Mouse (Mus musculus): ENCODE data around the gene Nav3. TPM values are rescaled to one million over a fixed set of nuclear protein-coding genes. Genes with fewer than 3 reads are reported as not detected.

Nav3 gene
- polyA plus RNA-seq, 1 experiment from 2014 or later: 17.6 TPM

GRCm38 (mm10) chr10:109796981-109797380 lies 659.0 kb downstream of the Nav3 start:
- no peak overlapping the region for H3K9ac ChIP-seq (ENCODE audit: low read length)
- ATAC-seq: no peak
- H3K36me3 ChIP-seq (ENCODE audit: control insufficient read depth, insufficient read depth, low read length): no peaks in the 10 kb centered on the region
- no peaks in the 10 kb centered on the region for H3K9me3 ChIP-seq (replicated peaks; ENCODE audit: control insufficient read depth, low read length)
- no peaks in the 10 kb centered on the region for H3K4me1 ChIP-seq (ENCODE audit: control insufficient read depth, insufficient read depth, low read length)
- H3K4me3 ChIP-seq (ENCODE audit: low read depth, low read length): no peak overlapping the region
- peak; percentile 45 for DNase-seq (ENCODE audit: low spot score)
- WGBS: 64% methylated on average over 3 of the region's 3 CpGs
- no peak overlapping the region for H3K4me2 ChIP-seq (ENCODE audit: low read length)
- H3K27me3 ChIP-seq (replicated peaks; ENCODE audit: control insufficient read depth, insufficient read depth, low read length): no peaks in the 10 kb centered on the region
- H3K27ac ChIP-seq (ENCODE audit: low read depth, low read length): peak overlapping the region; percentile 49; the same call in 1 of the 2 replicates

- DNase-seq (ENCODE audit: low spot score) (no peak), ATAC-seq (no peak)
- Histone ChIP-seq H3K4me1 (ENCODE audit: control insufficient read depth, insufficient read depth, low read length) (no peaks in the 10 kb centered on the region), H3K9me3 (replicated peaks; ENCODE audit: control insufficient read depth, low read length) (no peaks in the 10 kb centered on the region), H3K4me3 (ENCODE audit: low read depth, low read length) (no peak overlapping the region), H3K27me3 (replicated peaks; ENCODE audit: control insufficient read depth, insufficient read depth, low read length) (no peaks in the 10 kb centered on the region), H3K27ac (ENCODE audit: low read depth, low read length) (no peak overlapping the region), H3K9ac (ENCODE audit: low read length) (no peak overlapping the region), H3K4me2 (ENCODE audit: low read length) (no peak overlapping the region), H3K36me3 (ENCODE audit: control insufficient read depth, insufficient read depth, low read length) (no peaks in the 10 kb centered on the region)
- 56% methylated on average over 4 of the region's 4 CpGs for WGBS
These were observed 662.5 kb downstream of the Nav3 start for GRCm38 (mm10) chr10:109793491-109793890.

- no peak for DNase-seq (ENCODE audit: low spot score)
- Histone ChIP-seq H3K36me3 (ENCODE audit: control insufficient read depth, insufficient read depth, low read length) (no peaks in the 10 kb centered on the region), H3K4me2 (ENCODE audit: low read length) (no peak overlapping the region), H3K9me3 (replicated peaks; ENCODE audit: control insufficient read depth, low read length) (no peaks in the 10 kb centered on the region), H3K9ac (ENCODE audit: low read length) (no peak overlapping the region), H3K27me3 (replicated peaks; ENCODE audit: control insufficient read depth, insufficient read depth, low read length) (no peaks in the 10 kb centered on the region), H3K4me3 (ENCODE audit: low read depth, low read length) (no peak overlapping the region), H3K27ac (ENCODE audit: low read depth, low read length) (no peak overlapping the region), H3K4me1 (ENCODE audit: control insufficient read depth, insufficient read depth, low read length) (no peaks in the 10 kb centered on the region)
- WGBS: 63% methylated on average over 2 of the region's 2 CpGs
- ATAC-seq: no peak; the same call in 1 of the 2 replicates
These were observed 667.3 kb downstream of the Nav3 start for GRCm38 (mm10) chr10:109788728-109789127.

- WGBS: 92% methylated on average over 4 of the region's 4 CpGs
- Histone ChIP-seq H3K9ac (ENCODE audit: low read length) (no peak overlapping the region), H3K27me3 (replicated peaks; ENCODE audit: control insufficient read depth, insufficient read depth, low read length) (no peaks in the 10 kb centered on the region), H3K4me1 (ENCODE audit: control insufficient read depth, insufficient read depth, low read length) (no peaks in the 10 kb centered on the region), H3K36me3 (ENCODE audit: control insufficient read depth, insufficient read depth, low read length) (no peaks in the 10 kb centered on the region), H3K4me3 (ENCODE audit: low read depth, low read length) (no peak overlapping the region), H3K4me2 (ENCODE audit: low read length) (no peak overlapping the region), H3K9me3 (replicated peaks; ENCODE audit: control insufficient read depth, low read length) (no peaks in the 10 kb centered on the region), H3K27ac (ENCODE audit: low read depth, low read length) (no peak overlapping the region)
- DNase-seq (ENCODE audit: low spot score) (no peak), ATAC-seq (no peak)
These were observed 676.9 kb downstream of the Nav3 start for GRCm38 (mm10) chr10:109779109-109779508.

- DNase-seq (ENCODE audit: low spot score) (no peak), ATAC-seq (no peak)
- Histone ChIP-seq H3K9ac (ENCODE audit: low read length) (no peak overlapping the region), H3K27me3 (replicated peaks; ENCODE audit: control insufficient read depth, insufficient read depth, low read length) (no peaks in the 10 kb centered on the region), H3K4me3 (ENCODE audit: low read depth, low read length) (no peak overlapping the region), H3K9me3 (replicated peaks; ENCODE audit: control insufficient read depth, low read length) (no peaks in the 10 kb centered on the region), H3K4me1 (ENCODE audit: control insufficient read depth, insufficient read depth, low read length) (no peaks in the 10 kb centered on the region), H3K36me3 (ENCODE audit: control insufficient read depth, insufficient read depth, low read length) (no peaks in the 10 kb centered on the region), H3K27ac (ENCODE audit: low read depth, low read length) (no peak overlapping the region), H3K4me2 (ENCODE audit: low read length) (no peak overlapping the region)
- 92% methylated on average over 8 of the region's 8 CpGs for WGBS
These were observed 686.9 kb downstream of the Nav3 start for GRCm38 (mm10) chr10:109769092-109769491.

GRCm38 (mm10) chr10:109765650-109766049 lies 690.4 kb downstream of the Nav3 start:
- Histone ChIP-seq H3K4me2 (ENCODE audit: low read length) (no peak overlapping the region), H3K4me3 (ENCODE audit: low read depth, low read length) (no peak overlapping the region), H3K36me3 (ENCODE audit: control insufficient read depth, insufficient read depth, low read length) (no peaks in the 10 kb centered on the region), H3K27ac (ENCODE audit: low read depth, low read length) (no peak overlapping the region), H3K9ac (ENCODE audit: low read length) (no peak overlapping the region), H3K9me3 (replicated peaks; ENCODE audit: control insufficient read depth, low read length) (no peaks in the 10 kb centered on the region), H3K27me3 (replicated peaks; ENCODE audit: control insufficient read depth, insufficient read depth, low read length) (no peaks in the 10 kb centered on the region), H3K4me1 (ENCODE audit: control insufficient read depth, insufficient read depth, low read length) (no peaks in the 10 kb centered on the region)
- ATAC-seq (no peak), DNase-seq (ENCODE audit: low spot score) (peak; percentile 87)
- WGBS: 3% methylated on average over 2 of the region's 2 CpGs

- no peaks in the 10 kb centered on the region for H3K4me1 ChIP-seq (ENCODE audit: control insufficient read depth, insufficient read depth, low read length)
- no peak overlapping the region for H3K4me3 ChIP-seq (ENCODE audit: low read depth, low read length)
- H3K27ac ChIP-seq (ENCODE audit: low read depth, low read length): no peak overlapping the region
- H3K9me3 ChIP-seq (replicated peaks; ENCODE audit: control insufficient read depth, low read length): no peaks in the 10 kb centered on the region
- no peaks in the 10 kb centered on the region for H3K27me3 ChIP-seq (replicated peaks; ENCODE audit: control insufficient read depth, insufficient read depth, low read length)
- no peak overlapping the region for H3K4me2 ChIP-seq (ENCODE audit: low read length)
- no peak overlapping the region for H3K9ac ChIP-seq (ENCODE audit: low read length)
- no peak for ATAC-seq
- WGBS: 75% methylated on average over 18 of the region's 18 CpGs
- no peaks in the 10 kb centered on the region for H3K36me3 ChIP-seq (ENCODE audit: control insufficient read depth, insufficient read depth, low read length)
- no peak for DNase-seq (ENCODE audit: low spot score)
These were observed 691.4 kb downstream of the Nav3 start for GRCm38 (mm10) chr10:109764412-109765101.

GRCm38 (mm10) chr10:109758921-109759600 lies 696.9 kb downstream of the Nav3 start:
- Histone ChIP-seq H3K4me3 (ENCODE audit: low read depth, low read length) (no peak overlapping the region), H3K36me3 (ENCODE audit: control insufficient read depth, insufficient read depth, low read length) (no peaks in the 10 kb centered on the region), H3K4me1 (ENCODE audit: control insufficient read depth, insufficient read depth, low read length) (no peaks in the 10 kb centered on the region), H3K9ac (ENCODE audit: low read length) (no peak overlapping the region), H3K4me2 (ENCODE audit: low read length) (0 out of 2 replicates have a peak overlapping the region, but pooled peaks have one; percentile 9), H3K27me3 (replicated peaks; ENCODE audit: control insufficient read depth, insufficient read depth, low read length) (no peaks in the 10 kb centered on the region), H3K27ac (ENCODE audit: low read depth, low read length) (no peak overlapping the region), H3K9me3 (replicated peaks; ENCODE audit: control insufficient read depth, low read length) (no peaks in the 10 kb centered on the region)
- ATAC-seq: peak; percentile 63; the same call in 1 of the 2 replicates
- DNase-seq (ENCODE audit: low spot score): peak; percentile 51
- 71% methylated on average over 17 of the region's 17 CpGs for WGBS

GRCm38 (mm10) chr10:109746901-109747300 lies 709.1 kb downstream of the Nav3 start:
- Histone ChIP-seq H3K9ac (ENCODE audit: low read length) (no peak overlapping the region), H3K4me2 (ENCODE audit: low read length) (no peak overlapping the region), H3K9me3 (replicated peaks; ENCODE audit: control insufficient read depth, low read length) (peaks cover 4% of the 10 kb centered on the region; the same call in 1 of the 2 replicates), H3K4me1 (ENCODE audit: control insufficient read depth, insufficient read depth, low read length) (peaks cover 2% of the 10 kb centered on the region; the same call in 1 of the 2 replicates), H3K36me3 (ENCODE audit: control insufficient read depth, insufficient read depth, low read length) (peaks cover 5% of the 10 kb centered on the region; the same call in 1 of the 2 replicates), H3K27ac (ENCODE audit: low read depth, low read length) (no peak overlapping the region), H3K4me3 (ENCODE audit: low read depth, low read length) (no peak overlapping the region), H3K27me3 (replicated peaks; ENCODE audit: control insufficient read depth, insufficient read depth, low read length) (no peaks in the 10 kb centered on the region)
- ATAC-seq: 0 out of 2 replicates have a peak, but pooled peaks have one; percentile 18
- peak; percentile 80 for DNase-seq (ENCODE audit: low spot score)
- 47% methylated on average over 3 of the region's 3 CpGs for WGBS

All from forebrain, embryonic 14.5 days (tissue).